Mouse (Mus musculus): Measurements from ENCODE around the gene Cela1.

GRCm38 (mm10) chr15:100685255-100685654 lies 2.5 kb downstream of the Cela1 start:
- no peak for TF ChIP-seq MYOG (IDR thresholded peaks at IDR 0.05; ENCODE audit: control insufficient read depth, extremely low read depth, insufficient read length)
- no peak for TF ChIP-seq CTCF (IDR thresholded peaks at IDR 0.05; ENCODE audit: control insufficient read depth, insufficient read depth, insufficient read length)
- no peak for TF ChIP-seq MAX (IDR thresholded peaks at IDR 0.05)

Measured in C2C12 (cell line).